Mouse (Mus musculus) liver, embryonic 18 days (tissue): Measurements from ENCODE around the gene Gm43738. TPM values are rescaled to one million over a fixed set of nuclear protein-coding genes. Genes with fewer than 3 reads are reported as not detected.

Experiments
- polyA plus RNA-seq: library from polyadenylated mRNA; depleted of rRNA; stranded (reverse); fragments of >200 nt; gene quantifications from 2 replicates; pipeline ENCODE4 v1.2.3, GENCODE M21; 2012; rRNA removed

The Gm43738 gene
- not detected in 2 replicates for polyA plus RNA-seq

GRCm38 (mm10) chr3:89100811-89101210, at the start of gene Gm43738:
TSS of gene Gm43738 (minus strand) at chr3:89101099.

GRCm38 (mm10) chr3:89135958-89136357, 35.1 kb upstream of the Gm43738 start, which contains the start of gene Pklr:
TSS of gene Pklr (plus strand) at chr3:89136142.

GRCm38 (mm10) chr3:89101812-89102494, 1.1 kb upstream of the Gm43738 start, which contains the start of gene Fdps:
TSS of gene Fdps (minus strand) at chr3:89101959.

GRCm38 (mm10) chr3:89093175-89093574, 7.7 kb downstream of the Gm43738 start, which contains the start of gene Rusc1:
TSS of gene Rusc1 (minus strand) at chr3:89093311.

Other genes with a start within 250 kb of the Gm43738 start
- gene Msto1, start 187.1 kb downstream of the Gm43738 start, polyA plus RNA-seq: 8.8 and 9.1 TPM in 2 replicates
- gene Ash1l, start 150.5 kb downstream of the Gm43738 start, polyA plus RNA-seq: 3.3 and 3.8 TPM in 2 replicates
- 47.8 and 48.9 TPM in 2 replicates for gene Dap3, start 149.9 kb downstream of the Gm43738 start, polyA plus RNA-seq
- gene Rusc1, start 7.8 kb downstream of the Gm43738 start, polyA plus RNA-seq: 3.9 and 4.8 TPM in 2 replicates
- gene Fdps, start 860 bp upstream of the Gm43738 start, polyA plus RNA-seq: 280 and 373 TPM in 2 replicates
- 90.2 and 91.0 TPM in 2 replicates for gene Pklr, start 35.0 kb upstream of the Gm43738 start, polyA plus RNA-seq
- 0.14 and 0.19 TPM in 2 replicates for gene Hcn3, start 59.1 kb upstream of the Gm43738 start, polyA plus RNA-seq
- 25.1 and 31.8 TPM in 2 replicates for gene Clk2, start 63.7 kb upstream of the Gm43738 start, polyA plus RNA-seq
- 35.6 and 37.9 TPM in 2 replicates for gene Scamp3, start 76.4 kb upstream of the Gm43738 start, polyA plus RNA-seq
- 3.0 and 3.4 TPM in 2 replicates for gene Fam189b, start 82.0 kb upstream of the Gm43738 start, polyA plus RNA-seq
- 23.4 and 23.5 TPM in 2 replicates for gene Gba, start 101.8 kb upstream of the Gm43738 start, polyA plus RNA-seq
- gene Thbs3, start 114.1 kb upstream of the Gm43738 start, polyA plus RNA-seq: 2.4 and 2.5 TPM in 2 replicates
- gene Mtx1, start 126.0 kb upstream of the Gm43738 start, polyA plus RNA-seq: 70.3 and 70.9 TPM in 2 replicates
- 0.36 and 0.37 TPM in 2 replicates for gene Muc1, start 128.0 kb upstream of the Gm43738 start, polyA plus RNA-seq
- gene Krtcap2, start 144.9 kb upstream of the Gm43738 start, polyA plus RNA-seq: 44.5 and 46.2 TPM in 2 replicates
- 0.49 and 0.55 TPM in 2 replicates for gene Trim46, start 145.2 kb upstream of the Gm43738 start, polyA plus RNA-seq
- 129 and 153 TPM in 2 replicates for gene Dpm3, start 158.3 kb upstream of the Gm43738 start, polyA plus RNA-seq
- gene Slc50a1, start 169.5 kb upstream of the Gm43738 start, polyA plus RNA-seq: 25.2 and 26.5 TPM in 2 replicates
- 25.1 and 26.2 TPM in 2 replicates for gene Efna1, start 180.0 kb upstream of the Gm43738 start, polyA plus RNA-seq
- 0.40 and 0.77 TPM in 2 replicates for gene Efna3, start 221.9 kb upstream of the Gm43738 start, polyA plus RNA-seq
- 0.73 and 1.3 TPM in 2 replicates for gene Efna4, start 236.9 kb upstream of the Gm43738 start, polyA plus RNA-seq
- 8.5 and 9.7 TPM in 2 replicates for gene Adam15, start 248.9 kb upstream of the Gm43738 start, polyA plus RNA-seq